Mouse (Mus musculus) liver, embryonic 14.5 days (tissue): ENCODE data around the gene Syna. TPM values are rescaled to one million over a fixed set of nuclear protein-coding genes. Genes with fewer than 3 reads are reported as not detected.

Experiments used
- ATAC-seq: fragments of 200-750 bp; cut with Nextera tagmentation; 2 replicates; pipeline ENCODE4 v1.8.0; 2017; ENCODE audit warnings: moderate number of reproducible peaks, mild to moderate bottlenecking, moderate library complexity; ENCODE audit not compliant: insufficient read depth
- DNase-seq, 3 experiments: peaks; one replicate each; pipeline ENCODE4 v3.0.0-alpha.2; 2012 to 2013; ENCODE audit warnings: low read depth in 3 of 3, low spot score in 3 of 3
- H3K27ac ChIP-seq: fragments of 300-500 bp; sonication (generic); 2 replicates; pipeline ENCODE4 v1.5.1; 2014; ENCODE audit warnings: moderate library complexity, mild to moderate bottlenecking, control low read depth, inconsistent platforms
- H3K27me3 ChIP-seq: fragments of 300-500 bp; sonication (generic); 2 replicates; pipeline ENCODE4 v1.6.1; 2014; ENCODE audit warnings: mild to moderate bottlenecking, low read length, moderate library complexity; ENCODE audit not compliant: control insufficient read depth, insufficient read depth
- H3K36me3 ChIP-seq: fragments of 300-500 bp; sonication (generic); replicated peaks from 2 replicates; pipeline ENCODE4 v1.6.1; 2014; ENCODE audit warnings: low read depth; ENCODE audit not compliant: control insufficient read depth, insufficient read depth
- H3K4me1 ChIP-seq, 2 experiments: fragments of 200-500 bp in 1 of 2; fragments of 300-500 bp in 1 of 2; sonication (generic) in 1 of 2; replicated peaks; 2 replicates each; pipeline ENCODE4 v1.6.1; 2012 to 2014; ENCODE audit warnings: antibody characterized with exemption in 1 of 2, inconsistent platforms in 1 of 2, low read length in 1 of 2; ENCODE audit not compliant: control insufficient read depth in 2 of 2, insufficient read depth in 2 of 2
- H3K4me2 ChIP-seq: fragments of 300-500 bp; sonication (generic); 2 replicates; pipeline ENCODE4 v1.6.1; 2014; ENCODE audit warnings: low read depth, mild to moderate bottlenecking, control low read depth, moderate library complexity
- H3K4me3 ChIP-seq, 2 experiments: fragments of 200-500 bp in 1 of 2; fragments of 300-500 bp in 1 of 2; sonication (generic) in 1 of 2; 2 replicates each; pipeline ENCODE4 v1.5.1; 2012 to 2014; ENCODE audit warnings: low read depth in 2 of 2, low read length in 2 of 2, mild to moderate bottlenecking in 2 of 2, control low read depth in 1 of 2, inconsistent platforms in 1 of 2, moderate library complexity in 1 of 2; ENCODE audit not compliant: insufficient read depth in 1 of 2
- H3K9ac ChIP-seq: fragments of 300-500 bp; sonication (generic); replicated peaks from 2 replicates; pipeline ENCODE4 v1.6.1; 2014; ENCODE audit warnings: mild to moderate bottlenecking, control low read depth, moderate library complexity
- H3K9me3 ChIP-seq: fragments of 300-500 bp; sonication (generic); 2 replicates; pipeline ENCODE4 v1.6.1; 2016; ENCODE audit warnings: low read length, mixed read lengths; ENCODE audit not compliant: control insufficient read depth
- CTCF ChIP-seq: IDR thresholded peaks from 2 replicates; pipeline ENCODE4 v1.5.1; 2016; ENCODE audit warnings: antibody characterized with exemption, low read depth, control low read depth
- EP300 ChIP-seq: IDR thresholded peaks from 2 replicates; pipeline ENCODE4 v1.6.1; 2016; ENCODE audit warnings: antibody characterized with exemption, low read depth
- WGBS: fragments of 180-500 bp; shearing (Covaris S2); extraction: QIAGEN DNeasy Blood & Tissue Kit; methylation state at CpG from one replicate; pipeline ENCODE4 v1.1.7; 2014; ENCODE audit not compliant: insufficient replicate concordance; 5-methylcytosine and 5-hydroxymethylcytosine counted together
- polyA plus RNA-seq, 2 experiments: library from polyadenylated mRNA; depleted of rRNA in 1 of 2; stranded (reverse) in 1 of 2; unstranded in 1 of 2; fragments of >200 nt; fragmentation: Nextera tagmentation in 1 of 2; extraction: Ambion mirVana in 1 of 2; gene quantifications; 2 replicates each; pipeline versions ENCODE4 v1.2.1 to v1.2.3; 2012 to 2014

Syna gene
- polyA plus RNA-seq, 2 experiments, result not detected

DNA sequence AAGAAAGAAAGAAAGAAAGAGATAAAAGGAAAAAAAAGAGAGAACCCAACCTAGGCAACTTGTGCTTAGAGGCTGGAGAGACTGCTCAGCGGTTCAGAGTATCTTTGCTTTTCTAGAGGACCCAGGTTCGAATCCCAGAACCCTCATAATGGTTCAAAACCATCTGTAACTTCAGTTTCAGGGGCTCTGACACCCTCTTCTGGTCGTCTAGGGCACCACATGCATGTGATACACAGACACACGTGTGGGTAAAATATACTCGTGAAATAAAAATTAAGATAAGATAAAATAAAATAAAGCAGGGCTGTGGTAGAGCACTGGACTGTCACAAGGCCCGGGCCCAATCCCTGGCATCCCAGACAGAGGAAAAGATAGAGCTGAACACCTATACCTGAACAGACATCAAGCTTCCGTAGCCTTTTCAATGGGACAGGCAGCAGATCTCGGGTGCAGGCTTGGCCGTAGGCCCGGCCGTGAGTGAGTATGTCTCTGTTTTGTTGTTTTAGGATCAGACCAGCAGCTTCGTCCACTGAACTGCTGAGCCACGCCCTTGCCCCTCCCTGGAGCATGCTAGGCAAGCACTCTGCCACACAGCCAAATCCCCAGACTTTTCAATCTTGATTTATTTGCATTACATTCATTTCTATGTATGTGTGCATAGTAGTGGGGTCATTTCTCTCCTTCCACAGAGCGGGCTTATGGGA is 16.7 kb upstream of the Syna start:
- WGBS, result 64% methylated on average over 14 of the region's 14 CpGs
- no peak overlapping the region for H3K4me3 ChIP-seq
- H3K9me3 ChIP-seq, result no peaks in the 10 kb centered on the region
- no peak overlapping the region for H3K27ac ChIP-seq
- H3K4me2 ChIP-seq, result no peak overlapping the region
- peaks cover 12 to 15% of the 10 kb centered on the region in 2 experiments for H3K4me1 ChIP-seq
- DNase-seq (no peak), ATAC-seq (0 out of 2 replicates have a peak, but pooled peaks have one; percentile 14)
- no peak overlapping the region for H3K9ac ChIP-seq
- H3K27me3 ChIP-seq, result no peaks in the 10 kb centered on the region
- TF ChIP-seq CTCF, result peak; percentile 4; the same call in 1 of the 2 replicates
- TF ChIP-seq EP300, result no peak
- H3K36me3 ChIP-seq, result no peaks in the 10 kb centered on the region

DNA sequence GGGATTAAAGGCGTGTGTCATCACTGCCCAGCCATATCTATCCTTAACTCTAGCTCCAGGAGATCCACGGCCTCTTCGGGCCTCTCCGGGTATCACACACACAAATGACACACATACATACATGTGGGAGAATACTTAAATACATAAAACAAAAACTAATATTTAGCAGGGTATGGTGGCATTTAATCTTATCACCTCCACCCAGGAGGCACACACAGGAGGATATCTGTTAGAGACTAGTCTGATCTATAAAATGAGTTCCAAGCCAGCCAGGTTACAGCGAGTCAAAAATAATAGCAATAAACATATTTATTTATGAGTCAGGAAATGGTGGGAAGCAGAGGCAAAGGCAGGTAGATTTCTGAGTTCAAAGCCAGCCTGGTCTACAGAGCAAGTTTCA is 15.9 kb upstream of the Syna start:
- 67% methylated on average over 5 of the region's 5 CpGs for WGBS
- Histone ChIP-seq H3K9me3 (no peaks in the 10 kb centered on the region), H3K4me1 (peaks cover 15% of the 10 kb centered on the region in 2 experiments), H3K27me3 (no peaks in the 10 kb centered on the region), H3K27ac (no peak overlapping the region), H3K36me3 (no peaks in the 10 kb centered on the region), H3K4me2 (no peak overlapping the region), H3K4me3 (no peak overlapping the region), H3K9ac (no peak overlapping the region; the same call in 1 of the 2 replicates)
- ATAC-seq (0 out of 2 replicates have a peak, but pooled peaks have one; percentile 30), DNase-seq (no peak)
- TF ChIP-seq EP300, result no peak
- no peak for TF ChIP-seq CTCF

DNA sequence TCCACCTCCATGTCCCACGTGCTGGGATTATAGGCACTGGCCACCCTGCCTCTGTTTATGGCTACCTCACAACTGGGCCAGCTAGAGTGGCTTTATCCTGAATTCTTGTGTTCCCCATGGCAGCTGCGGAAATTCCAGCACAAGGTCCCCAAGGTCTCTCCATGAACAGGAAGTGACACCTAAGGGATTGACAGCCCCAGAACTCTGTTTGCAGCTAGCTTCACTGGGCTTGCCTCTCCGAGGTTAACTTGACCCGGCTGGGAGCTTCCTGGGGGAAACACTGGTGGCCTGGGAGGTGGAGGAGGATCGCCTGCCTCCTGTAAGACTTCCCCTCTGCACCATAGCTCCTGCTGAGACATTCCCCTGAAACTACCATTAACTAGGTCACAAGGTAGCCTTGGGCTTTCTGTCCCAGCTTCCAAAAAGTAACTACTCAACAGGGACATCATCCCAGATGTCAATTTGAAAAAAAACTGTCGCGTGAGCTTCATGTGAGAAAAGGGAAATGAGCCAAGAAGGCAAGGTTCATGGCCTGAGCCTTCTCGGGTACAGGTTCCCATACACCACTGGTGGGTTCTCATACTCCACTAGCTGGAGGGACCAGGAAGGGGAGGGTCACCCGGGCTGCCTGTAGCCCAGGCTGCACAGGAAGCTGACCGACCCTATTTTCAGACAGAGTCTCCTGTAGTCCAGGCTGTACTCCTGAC is 12.7 kb upstream of the Syna start:
- 16% methylated on average over 10 of the region's 10 CpGs for WGBS
- peak overlapping the region; percentile 51 to 75 for H3K4me3 ChIP-seq
- DNase-seq, result no peak
- H3K36me3 ChIP-seq, result no peaks in the 10 kb centered on the region
- H3K4me2 ChIP-seq, result peak overlapping the region; percentile 78
- H3K4me1 ChIP-seq, result peaks cover 15% of the 10 kb centered on the region in 2 experiments
- H3K27ac ChIP-seq, result no peak overlapping the region
- no peak for ATAC-seq
- peak overlapping the region; percentile 43 for H3K9ac ChIP-seq
- no peaks in the 10 kb centered on the region for H3K27me3 ChIP-seq
- no peak for TF ChIP-seq CTCF
- no peak for TF ChIP-seq EP300
- H3K9me3 ChIP-seq, result no peaks in the 10 kb centered on the region

DNA sequence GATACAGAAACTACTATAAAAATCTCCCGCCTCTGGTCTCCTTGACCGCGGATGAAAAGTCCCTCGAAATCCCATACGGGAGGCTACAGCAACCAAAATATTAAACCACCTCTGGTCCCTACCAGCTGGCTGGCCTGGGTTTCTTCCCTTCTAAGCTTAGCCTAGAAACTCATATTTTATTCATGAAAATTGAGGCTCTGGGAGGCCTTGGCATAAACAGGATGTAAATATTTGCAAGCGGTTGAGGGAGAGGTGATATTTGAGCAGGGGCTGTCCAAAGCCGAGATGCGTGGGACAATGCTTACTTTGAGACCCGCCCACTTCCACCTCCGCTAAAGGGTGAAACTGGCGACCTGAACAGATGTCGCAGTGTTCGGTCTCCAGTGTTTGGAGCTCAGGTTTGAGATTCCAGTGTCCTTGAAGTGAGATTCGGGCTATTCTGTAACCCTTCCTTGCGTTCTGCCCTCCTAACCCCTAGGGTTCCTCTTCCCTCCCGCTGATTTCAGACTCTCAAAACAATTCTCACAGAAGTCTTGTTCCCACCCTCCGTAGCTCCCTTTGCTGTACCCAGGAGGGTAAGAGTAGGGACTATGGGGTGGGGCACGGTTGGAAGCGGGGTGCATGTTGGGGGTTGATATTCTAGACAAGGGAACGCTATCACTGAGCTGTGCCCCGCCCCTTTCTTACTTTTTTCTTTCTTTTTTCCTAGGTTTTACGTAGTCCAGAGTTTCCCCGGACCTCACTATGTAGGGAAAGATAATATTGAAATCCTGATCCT is 11.9 kb upstream of the Syna start:
- H3K4me1 ChIP-seq, result peaks cover 13 to 15% of the 10 kb centered on the region in 2 experiments
- TF ChIP-seq EP300, result no peak
- no peak for TF ChIP-seq CTCF
- no peaks in the 10 kb centered on the region for H3K27me3 ChIP-seq
- no peaks in the 10 kb centered on the region for H3K36me3 ChIP-seq
- ATAC-seq (peak; percentile 75; the same call in 1 of the 2 replicates), DNase-seq (no peak)
- no peak overlapping the region for H3K27ac ChIP-seq
- peak overlapping the region; percentile 78 for H3K4me2 ChIP-seq
- H3K4me3 ChIP-seq, result peak overlapping the region; percentile 51 to 75
- H3K9me3 ChIP-seq, result no peaks in the 10 kb centered on the region
- under 1% methylated on average over 23 of the region's 23 CpGs for WGBS
- H3K9ac ChIP-seq, result peak overlapping the region; percentile 43
